Mouse (Mus musculus): ENCODE data around the gene Spock1.

DNA sequence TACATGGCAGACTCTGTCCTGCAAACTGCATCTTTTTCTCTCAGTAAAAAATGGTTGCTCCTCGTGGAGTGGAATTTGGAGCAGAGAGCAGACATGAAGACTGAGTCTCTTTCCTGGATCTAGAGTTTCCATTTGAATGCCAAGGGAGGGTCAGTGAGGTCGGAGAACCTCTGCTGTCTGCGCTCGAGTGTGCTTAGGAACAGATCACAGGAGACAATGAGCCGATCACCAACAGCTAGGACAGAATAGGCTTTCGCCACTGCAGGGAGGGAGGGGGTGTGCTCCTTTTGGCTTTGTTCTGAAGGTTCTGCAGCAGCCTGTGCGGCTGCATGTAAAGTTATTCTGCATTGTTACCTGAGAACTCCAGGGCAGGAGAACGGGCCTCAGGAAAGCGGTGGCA, 49.6 kb downstream of the Spock1 start:
- TF ChIP-seq CTCF (IDR thresholded peaks at IDR 0.05; ENCODE audit: low read depth) = no peak
- no peak for TF ChIP-seq EP300 (optimal IDR thresholded peaks at IDR 0.05)

Data from stomach, postnatal 0 days (tissue).